In the genomic region with DNA sequence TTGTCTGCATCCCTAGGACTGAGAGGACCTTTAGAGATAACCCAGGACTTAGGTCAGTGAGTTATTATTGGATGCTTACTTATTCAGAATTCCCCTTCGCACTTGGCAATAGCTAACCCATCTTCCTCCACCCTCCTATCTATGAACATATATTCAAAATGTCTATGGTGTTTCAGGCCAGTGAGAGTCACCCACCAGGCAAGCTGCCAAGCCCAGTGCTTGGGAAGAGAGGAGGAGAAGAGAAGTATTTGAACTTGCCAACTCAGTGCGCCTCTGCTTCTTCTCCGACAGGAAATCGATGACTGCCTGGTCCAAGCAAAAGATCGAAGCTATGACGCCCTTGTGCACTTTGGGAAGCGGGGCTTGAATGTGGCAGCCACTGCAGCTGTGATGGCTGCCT, we compare ENCODE assay signal across 23 mouse cellular contexts. TPM values are rescaled to one million over a fixed set of nuclear protein-coding genes. Genes with fewer than 3 reads are reported as not detected.
A peak's percentile ranks its signal among the peaks of the same experiment; 100 is the strongest.
DNase-seq lines count a peak whose midpoint lies in the region; ATAC-seq and TF ChIP-seq lines count a peak whose summit lies in the region.
"Had no signal": no experiment of that assay in that cellular context is flagged by ENCODE, and none has a peak within 500 bp of the region (broad histone marks: within the 10 kb centered on the region; RNA-seq: fewer than 3 reads in every experiment).

No protein-coding gene starts in this region.

- H3K4me2 ChIP-seq in lung, embryonic 14.5 days, result no peak overlapping the region
- H3K4me2 ChIP-seq: embryonic facial prominence, embryonic 12.5 days; forebrain, embryonic 13.5 days; forebrain, embryonic 15.5 days had no signal

- H3K27ac ChIP-seq in lung, embryonic 14.5 days (ENCODE audit: low read depth), result no peak overlapping the region
- H3K27ac ChIP-seq: embryonic facial prominence, embryonic 10.5 days; embryonic facial prominence, embryonic 12.5 days; forebrain, embryonic 13.5 days; forebrain, embryonic 15.5 days had no signal

- no peak overlapping the region for H3K9ac ChIP-seq in lung, embryonic 14.5 days
- H3K9ac ChIP-seq: embryonic facial prominence, embryonic 12.5 days; forebrain, embryonic 13.5 days; forebrain, embryonic 15.5 days; forebrain, postnatal 0 days had no signal

- no peaks in the 10 kb centered on the region for H3K27me3 ChIP-seq in lung, embryonic 14.5 days (ENCODE audit: insufficient read depth, low read length)
- H3K27me3 ChIP-seq: embryonic facial prominence, embryonic 12.5 days; forebrain, embryonic 13.5 days; forebrain, embryonic 15.5 days had no signal

- 74% methylated on average over 7 of the region's 7 CpGs for WGBS in lung, embryonic 14.5 days

- DNase-seq in lung, embryonic 14.5 days, result peak; percentile 28
- no peak for DNase-seq in lung, postnatal 4 days
- DNase-seq in thymus, postnatal 4 days, result peak; percentile 9
- DNase-seq in thymus, postnatal 36 days, result no peak
- DNase-seq in NIH3T3 (ENCODE audit: low read depth), result peak; percentile 62
- DNase-seq in urinary bladder, adult 18-20 months (ENCODE audit: low spot score in 2 of 2), result no peak
- no peak for DNase-seq in testis, postnatal 14 days (ENCODE audit: low spot score)
- DNase-seq: adrenal gland, adult 2 months; adrenal gland, postnatal 10 days; adrenal gland, postnatal 25 days; B cell, adult 2 months; cerebellum, adult 11-12 months; cerebellum, adult 2 months; cerebellum, adult 9-10 months; cerebellum, postnatal 10 days; cerebellum, postnatal 25 days; forebrain, postnatal 0 days had no signal

- no peak for TF ChIP-seq CTCF in lung, embryonic 14.5 days (IDR thresholded peaks at IDR 0.05; ENCODE audit: low read depth)

- no peak overlapping the region for H3K4me3 ChIP-seq in lung, embryonic 14.5 days (ENCODE audit: low read depth, low read length)
- H3K4me3 ChIP-seq: embryonic facial prominence, embryonic 10.5 days; embryonic facial prominence, embryonic 12.5 days; forebrain, embryonic 13.5 days; forebrain, embryonic 15.5 days had no signal

- H3K4me1 ChIP-seq in lung, embryonic 14.5 days (ENCODE audit: insufficient read depth), result no peaks in the 10 kb centered on the region
- H3K4me1 ChIP-seq: embryonic facial prominence, embryonic 10.5 days; embryonic facial prominence, embryonic 12.5 days; forebrain, embryonic 13.5 days; forebrain, embryonic 15.5 days had no signal

- H3K36me3 ChIP-seq in lung, embryonic 14.5 days (ENCODE audit: insufficient read depth), result no peaks in the 10 kb centered on the region
- H3K36me3 ChIP-seq: embryonic facial prominence, embryonic 10.5 days; embryonic facial prominence, embryonic 12.5 days; G1E had no signal

- H3K9me3 ChIP-seq in lung, embryonic 14.5 days (ENCODE audit: low read depth, low read length), result no peaks in the 10 kb centered on the region
- H3K9me3 ChIP-seq: embryonic facial prominence, embryonic 10.5 days; embryonic facial prominence, embryonic 12.5 days; forebrain, embryonic 13.5 days; forebrain, embryonic 15.5 days; G1E had no signal

- no peak for ATAC-seq in lung, embryonic 14.5 days (ENCODE audit: insufficient read depth)
- ATAC-seq: CD4-positive, CD25-positive, alpha-beta regulatory T cell, adult 4 months; forebrain, embryonic 13.5 days; forebrain, embryonic 15.5 days; forebrain, postnatal 0 days had no signal

RNA-seq across cellular contexts. Expression of a gene that starts 46.3 kb away (rescaled TPM):
- polyA plus RNA-seq in lung, embryonic 14.5 days (2014; fragmentation: Nextera tagmentation; extraction: Ambion mirVana), result 66.5 and 66.7 TPM in 2 replicates

RNA-seq across cellular contexts. Expression of a gene that starts 50.7 kb away (rescaled TPM):
- 193 and 196 TPM in 2 replicates for polyA plus RNA-seq in lung, embryonic 14.5 days (2014; fragmentation: Nextera tagmentation; extraction: Ambion mirVana)

Comparison
In these comparisons a context has a peak if more than half of its experiments do, and no peak if none do; other contexts are left out.
1. DNase-seq: peak in lung, embryonic 14.5 days (single experiment), thymus, postnatal 4 days (single experiment) and NIH3T3 (single experiment); none in lung, postnatal 4 days (0 of 2), thymus, postnatal 36 days (0 of 2), urinary bladder, adult 18-20 months (0 of 2) and testis, postnatal 14 days (single experiment).